Mouse (Mus musculus) layer of hippocampus, postnatal 36 days (tissue): ENCODE measurements around the gene Igfl3. TPM values are rescaled to one million over a fixed set of nuclear protein-coding genes. Genes with fewer than 3 reads are reported as not detected.

Experiments used
- DNase-seq, 2 experiments: peaks; one replicate each; pipeline ENCODE4 v3.0.0; 2022
- total RNA-seq, 2 experiments: library from RNA; stranded (reverse); gene quantifications; 2 replicates each; pipeline ENCODE4 v1.2.3; 2021

Igfl3 gene
- not detected for total RNA-seq

- no peak for DNase-seq
Observed at GRCm38 (mm10) chr7:18176194-18176593, at the start of gene Igfl3. TSS of gene Igfl3 (plus strand) at chr7:18176494.

- no peak for DNase-seq
Observed at GRCm38 (mm10) chr7:18210938-18211337, 34.6 kb downstream of the Igfl3 start.

GRCm38 (mm10) chr7:18214699-18215098 is 38.4 kb downstream of the Igfl3 start:
- no peak for DNase-seq

Other genes with a start within 250 kb of the Igfl3 start
- gene Ceacam11, start 204.4 kb upstream of the Igfl3 start, total RNA-seq: not detected
- gene Ceacam13, start 166.6 kb upstream of the Igfl3 start, total RNA-seq: not detected
- gene Ceacam12, start 110.6 kb upstream of the Igfl3 start, total RNA-seq: not detected
- gene Mill1, start 68.9 kb downstream of the Igfl3 start, total RNA-seq: not detected
- not detected for gene Psg18, start 178.5 kb downstream of the Igfl3 start, total RNA-seq